Mouse (Mus musculus): Measurements from ENCODE around the gene Olfr360.
"Not testable (repeated sequence)": the region's sequence is repeated elsewhere in the genome, so short reads cannot be mapped to it uniquely, and the experiment has no call there.

Gene Olfr360

DNA sequence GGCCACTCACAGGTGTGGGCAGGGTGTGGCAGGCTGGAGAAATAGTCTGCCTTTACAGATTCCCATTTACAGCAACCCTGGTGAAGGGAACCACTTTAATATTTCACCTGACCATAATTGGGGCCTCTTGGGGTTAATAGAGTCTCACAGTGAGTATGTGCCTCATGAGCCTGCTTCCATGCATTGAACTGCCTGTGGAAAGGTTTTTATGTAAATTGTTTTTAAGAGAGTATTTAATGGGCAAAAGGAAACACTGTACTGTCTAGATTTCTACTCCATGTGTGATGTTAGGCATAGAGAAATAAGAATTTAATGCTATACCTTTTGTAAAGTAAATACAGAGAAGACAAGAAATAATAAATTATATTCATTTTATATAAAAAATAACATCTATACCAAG is at the start of gene Olfr360:
Gene Olfr360, plus strand, starts transcription at position 301 of the 400 bp plus-strand sequence.
- no peak for DNase-seq (ENCODE audit: low read depth, low spot score)

DNA sequence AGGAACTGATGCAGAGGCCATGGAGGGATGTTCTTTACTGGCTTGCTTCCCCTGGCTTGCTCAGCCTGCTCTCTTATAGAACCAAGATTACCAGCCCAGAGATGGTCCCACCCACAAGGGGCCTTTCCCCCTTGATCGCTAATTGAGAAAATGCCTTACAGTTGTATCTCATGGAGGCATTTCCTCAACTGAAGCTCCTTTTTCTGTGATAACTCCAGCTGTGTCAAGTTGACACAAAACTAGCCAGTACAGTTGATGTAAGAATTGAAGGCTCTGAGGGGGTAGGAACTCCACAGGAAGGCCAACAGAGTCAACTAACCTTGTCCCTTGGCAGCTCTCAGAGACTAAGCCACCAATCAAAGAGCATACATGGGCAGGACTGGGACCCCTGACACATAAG is 23.6 kb downstream of the Olfr360 start, which contains the start of gene Olfr361:
Gene Olfr361, minus strand, starts transcription at position 101 of the 400 bp plus-strand sequence.
- not testable (repeated sequence) for DNase-seq (ENCODE audit: low read depth, low spot score)

DNA sequence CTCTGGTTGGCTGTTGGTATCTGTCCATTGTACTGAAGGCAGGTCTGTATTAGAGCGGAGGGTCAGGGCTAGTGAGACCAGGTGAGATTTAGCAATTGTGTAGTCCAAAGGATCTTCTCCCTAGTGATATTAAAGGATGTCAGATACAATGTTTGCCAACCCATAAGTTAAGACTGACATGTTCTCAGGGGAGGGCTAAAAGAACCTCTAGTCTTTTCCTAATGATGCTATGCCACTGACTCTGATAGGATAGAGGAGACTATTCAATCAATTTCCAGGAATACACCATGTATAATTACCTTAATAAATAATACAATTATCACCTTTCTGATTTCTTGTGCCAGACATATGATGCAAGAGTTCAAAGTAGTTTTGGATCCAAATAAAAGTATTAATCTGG is 52.3 kb downstream of the Olfr360 start, which contains the start of gene Olfr362:
Gene Olfr362, minus strand, starts transcription at position 101 of the 400 bp plus-strand sequence.
- no peak for DNase-seq (ENCODE audit: low read depth, low spot score)

Measured in ZHBTc4 (cell line).